Mouse (Mus musculus) CD4-positive helper T cell, adult 2 months (primary cell): Measurements from ENCODE around the gene Tgif2.
"Not testable (repeated sequence)": the region's sequence is repeated elsewhere in the genome, so short reads cannot be mapped to it uniquely, and the experiment has no call there.

Experiments used
- DNase-seq: peaks from one replicate; pipeline ENCODE4 v3.0.0-alpha.2; 2012; ENCODE audit warnings: low read depth, missing footprints, low spot score

Tgif2 gene

GRCm38 (mm10) chr2:156839319-156840191 lies at the start of gene Tgif2:
TSS of gene Tgif2 (plus strand) at chr2:156840007.
- DNase-seq: peak; percentile 91

DNA sequence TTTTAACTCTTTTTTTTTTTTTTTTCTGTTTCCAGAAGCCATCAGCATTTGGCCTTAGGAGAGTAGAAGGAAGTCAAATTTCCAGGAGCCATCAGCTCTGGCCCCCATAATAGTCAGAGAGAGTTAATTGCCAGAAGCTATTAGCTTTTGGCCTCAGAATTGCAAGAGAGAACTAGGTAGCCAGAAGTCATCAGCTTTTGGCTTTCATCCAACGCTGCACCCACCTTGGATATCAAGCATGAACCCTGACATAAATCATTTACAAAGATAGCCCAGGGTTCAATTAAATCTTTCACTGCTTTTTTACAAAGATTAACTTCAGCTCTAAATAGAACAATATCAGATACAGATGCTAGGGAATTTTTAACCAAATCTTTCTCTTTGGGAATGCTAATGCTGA lies 41.3 kb upstream of the Tgif2 start:
- DNase-seq: no peak

- no peak for DNase-seq
These were observed 38.8 kb upstream of the Tgif2 start for GRCm38 (mm10) chr2:156801045-156801444.

DNA sequence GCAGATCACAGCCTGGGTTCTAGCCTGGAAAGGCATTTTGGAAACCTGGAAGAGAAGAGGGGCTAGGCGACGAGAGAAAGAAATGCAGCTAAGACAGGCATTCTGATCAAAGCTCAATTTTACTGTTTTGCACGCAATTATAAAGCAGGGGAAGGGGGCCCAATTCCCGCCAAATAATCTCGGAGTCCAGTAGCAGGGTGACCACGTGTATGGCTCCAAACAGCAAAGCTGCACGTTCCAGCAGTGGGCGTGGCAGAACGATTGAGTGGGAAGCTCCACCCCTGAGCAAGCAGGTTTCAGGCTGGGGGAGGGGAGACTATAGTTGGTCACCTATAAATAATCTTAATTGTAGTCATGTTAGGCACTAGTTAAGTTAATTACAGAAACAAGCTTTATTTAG lies 37.7 kb upstream of the Tgif2 start:
- DNase-seq: not testable (repeated sequence)

DNA sequence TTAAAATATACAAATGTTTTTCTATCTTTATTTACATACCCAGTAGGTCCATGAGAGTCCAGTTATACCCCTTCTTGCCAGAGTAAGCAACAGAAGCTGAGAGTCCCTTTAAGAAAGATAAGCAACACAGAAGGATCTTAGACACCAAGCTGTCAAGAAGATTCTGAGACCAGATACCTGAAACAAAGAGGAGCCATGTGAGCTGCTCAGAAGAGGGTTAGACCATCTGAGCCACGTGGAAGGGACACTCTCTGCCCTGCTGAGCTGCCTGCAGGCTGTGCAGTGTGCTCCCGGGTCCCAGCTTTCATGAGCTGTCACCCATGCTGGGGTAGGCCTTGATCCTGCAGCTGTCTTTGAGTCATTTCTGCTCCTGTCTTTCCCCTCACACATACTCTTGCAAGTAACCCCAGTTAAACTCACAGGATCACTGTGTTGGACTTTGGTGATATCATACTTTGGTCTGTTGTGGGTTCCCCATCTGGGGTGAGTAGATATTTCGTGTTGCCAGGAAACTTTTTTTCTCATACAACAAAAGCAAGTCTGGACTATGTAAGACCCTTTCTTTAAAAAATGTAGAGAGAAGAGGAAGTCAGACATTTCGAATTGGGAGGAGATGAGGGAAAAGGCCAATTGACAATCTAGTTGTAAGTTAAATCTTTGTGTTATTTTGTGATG lies 36.0 kb upstream of the Tgif2 start:
- DNase-seq: no peak

DNA sequence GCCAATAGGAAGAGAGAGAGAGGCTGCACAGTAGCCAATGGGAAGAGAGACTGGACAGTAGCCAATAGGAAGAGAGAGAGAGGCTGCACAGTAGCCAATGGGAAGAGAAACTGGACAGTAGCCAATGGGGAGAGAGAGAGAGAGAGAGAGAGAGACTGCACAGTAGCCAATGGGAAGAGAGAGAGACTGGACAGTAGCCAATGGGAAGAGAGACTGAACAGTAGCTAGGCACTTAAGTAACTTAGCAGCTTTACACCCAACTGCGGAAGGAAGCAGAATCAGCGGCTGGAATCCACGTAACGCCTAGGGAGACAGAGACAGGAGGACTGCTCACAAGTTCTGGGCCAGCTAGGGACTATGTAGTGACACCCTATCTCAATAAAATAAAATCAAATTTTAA lies 35.2 kb upstream of the Tgif2 start:
- DNase-seq: no peak

DNA sequence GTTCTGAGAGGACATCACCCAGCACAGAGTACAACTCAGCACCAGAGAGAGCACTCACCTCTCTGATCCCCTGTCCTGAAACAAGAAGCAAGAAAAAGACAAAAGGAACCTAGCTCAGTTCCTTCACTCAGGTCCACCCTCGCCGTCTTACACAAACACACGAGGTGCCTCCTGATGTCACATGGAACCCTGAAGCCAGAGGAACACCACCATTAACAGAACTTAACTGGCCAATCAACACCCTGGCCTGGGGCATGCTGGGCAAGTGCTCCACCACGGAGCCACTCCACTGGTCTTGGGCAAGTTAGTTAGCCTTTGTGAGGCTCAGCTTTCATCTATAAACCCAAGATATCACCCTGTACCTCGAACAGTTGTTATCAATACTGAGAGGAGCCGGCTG lies 32.9 kb upstream of the Tgif2 start:
- DNase-seq: no peak

- DNase-seq: peak; percentile 42
These were observed 30.2 kb upstream of the Tgif2 start for GRCm38 (mm10) chr2:156809579-156809978.

GRCm38 (mm10) chr2:156810716-156811115 lies 29.1 kb upstream of the Tgif2 start:
- DNase-seq: no peak

- DNase-seq: no peak
These were observed 28.3 kb upstream of the Tgif2 start for GRCm38 (mm10) chr2:156811556-156811955.

GRCm38 (mm10) chr2:156814344-156814801 lies 25.4 kb upstream of the Tgif2 start:
- DNase-seq: no peak

- no peak for DNase-seq
These were observed 24.9 kb upstream of the Tgif2 start for GRCm38 (mm10) chr2:156814893-156815292.

- no peak for DNase-seq
These were observed 24.4 kb upstream of the Tgif2 start for GRCm38 (mm10) chr2:156815412-156815811.

GRCm38 (mm10) chr2:156816116-156816515 lies 23.7 kb upstream of the Tgif2 start:
- DNase-seq: no peak

DNA sequence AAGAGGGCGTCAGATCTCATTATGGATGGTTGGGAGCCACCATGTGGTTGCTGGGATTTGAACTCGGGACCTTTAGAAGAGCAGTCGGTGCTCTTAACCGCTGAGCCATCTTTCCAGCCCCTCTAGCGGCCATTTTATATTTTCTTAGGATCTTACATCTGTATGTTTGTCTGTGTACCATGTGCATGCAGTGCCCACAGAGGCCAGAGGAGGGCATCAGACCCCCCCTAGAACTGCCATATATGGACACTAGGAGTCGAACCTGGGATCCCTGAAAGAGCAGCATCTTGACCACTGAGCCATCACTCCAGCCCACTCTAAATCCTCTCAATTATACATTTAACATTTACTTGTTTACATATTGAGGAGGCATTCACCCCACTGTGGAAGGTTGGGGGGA lies 14.7 kb upstream of the Tgif2 start:
- DNase-seq: not testable (repeated sequence)

- DNase-seq: no peak
These were observed 5.5 kb upstream of the Tgif2 start for GRCm38 (mm10) chr2:156834336-156834735.

GRCm38 (mm10) chr2:156838839-156839238 lies 968 bp upstream of the Tgif2 start:
- DNase-seq: no peak

GRCm38 (mm10) chr2:156840301-156841027 lies 657 bp downstream of the Tgif2 start:
- DNase-seq: no peak

DNA sequence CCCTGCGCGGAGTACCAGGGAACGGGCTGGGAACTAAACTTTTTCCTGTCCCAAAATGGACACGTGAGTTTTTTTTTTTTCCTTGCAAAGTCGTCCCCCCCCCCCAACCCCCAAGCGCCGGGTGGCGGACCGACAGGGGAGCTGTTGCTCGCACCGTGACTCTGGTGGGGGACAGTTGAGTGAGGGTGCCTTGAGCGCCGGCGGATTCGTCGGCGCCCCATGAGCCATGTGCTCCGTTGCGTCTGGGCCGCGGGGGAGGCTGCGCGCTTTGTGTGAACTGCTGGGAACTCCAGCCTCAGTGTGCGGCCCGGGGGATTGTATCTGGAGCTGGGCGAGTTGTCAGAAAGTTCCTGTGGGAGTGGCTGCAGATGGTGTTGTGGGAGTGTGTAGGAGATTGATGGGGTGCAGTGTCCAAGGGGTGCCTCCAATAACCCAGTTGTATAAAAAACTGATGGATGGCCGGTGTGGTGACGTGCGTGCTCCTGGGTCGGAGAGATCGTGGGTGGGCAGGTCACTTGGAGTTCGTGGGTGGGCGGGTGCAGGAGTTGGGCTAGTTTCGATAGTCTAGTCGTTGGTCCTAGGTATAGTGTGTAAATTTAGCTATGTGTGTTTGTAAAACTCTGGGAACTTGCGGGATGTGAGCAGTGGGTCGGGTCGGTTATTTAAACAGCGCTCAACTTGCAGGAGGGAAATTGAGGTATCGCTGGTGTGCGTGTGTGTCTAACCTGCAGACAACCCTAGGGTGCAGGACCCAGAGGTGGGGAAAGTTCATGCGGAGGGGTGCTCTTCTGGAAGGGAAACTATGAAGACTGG lies 1.4 kb downstream of the Tgif2 start:
- DNase-seq: peak; percentile 75

DNA sequence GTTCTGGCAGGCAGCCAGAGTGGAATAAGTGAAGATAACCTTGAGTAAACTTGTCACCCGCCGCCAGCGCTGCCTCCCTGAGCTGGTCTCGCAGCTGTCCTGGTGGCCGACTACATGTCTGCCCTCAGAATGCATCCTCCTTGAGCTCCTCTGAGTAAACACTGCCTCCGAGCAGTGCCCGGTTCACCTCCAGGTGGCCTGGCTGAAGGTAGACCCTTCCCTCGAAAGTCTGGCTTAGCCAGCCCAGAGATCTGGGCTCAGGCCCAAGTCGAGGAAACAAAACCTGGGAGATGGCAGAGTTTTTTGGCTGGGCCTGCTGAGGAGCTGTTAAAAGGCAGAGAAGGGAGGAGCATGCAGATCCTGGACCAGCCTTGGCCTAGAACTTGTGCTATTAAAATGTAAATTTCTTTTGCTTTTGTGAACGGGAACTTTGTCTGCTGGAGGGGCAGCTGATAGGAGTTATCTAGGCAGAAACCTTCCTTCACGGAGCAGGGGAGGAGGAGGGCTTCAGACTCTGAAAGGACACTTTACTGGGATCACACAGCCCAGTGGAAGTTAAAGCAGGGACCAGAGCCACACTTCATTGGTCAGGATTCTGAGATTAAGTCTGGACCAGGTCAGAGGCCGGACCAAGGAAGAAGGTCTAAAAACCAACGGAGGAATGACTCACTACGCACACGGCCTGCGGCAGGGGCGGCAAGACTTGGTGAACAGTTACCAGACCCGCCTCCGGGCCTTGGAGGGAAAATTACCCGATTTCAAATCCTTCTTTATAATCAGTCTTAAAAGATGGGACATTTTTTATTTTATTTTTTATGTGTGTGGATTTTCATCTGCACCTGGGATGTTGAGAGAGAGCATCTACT lies 2.3 kb downstream of the Tgif2 start:
- peak; percentile 77 for DNase-seq
